Mouse (Mus musculus): Measurements from ENCODE around the gene Amotl2. TPM values are rescaled to one million over a fixed set of nuclear protein-coding genes. Genes with fewer than 3 reads are reported as not detected.

Gene Amotl2
- polyA plus RNA-seq, 1 experiment from 2014 or later, result 34.3 TPM

DNA sequence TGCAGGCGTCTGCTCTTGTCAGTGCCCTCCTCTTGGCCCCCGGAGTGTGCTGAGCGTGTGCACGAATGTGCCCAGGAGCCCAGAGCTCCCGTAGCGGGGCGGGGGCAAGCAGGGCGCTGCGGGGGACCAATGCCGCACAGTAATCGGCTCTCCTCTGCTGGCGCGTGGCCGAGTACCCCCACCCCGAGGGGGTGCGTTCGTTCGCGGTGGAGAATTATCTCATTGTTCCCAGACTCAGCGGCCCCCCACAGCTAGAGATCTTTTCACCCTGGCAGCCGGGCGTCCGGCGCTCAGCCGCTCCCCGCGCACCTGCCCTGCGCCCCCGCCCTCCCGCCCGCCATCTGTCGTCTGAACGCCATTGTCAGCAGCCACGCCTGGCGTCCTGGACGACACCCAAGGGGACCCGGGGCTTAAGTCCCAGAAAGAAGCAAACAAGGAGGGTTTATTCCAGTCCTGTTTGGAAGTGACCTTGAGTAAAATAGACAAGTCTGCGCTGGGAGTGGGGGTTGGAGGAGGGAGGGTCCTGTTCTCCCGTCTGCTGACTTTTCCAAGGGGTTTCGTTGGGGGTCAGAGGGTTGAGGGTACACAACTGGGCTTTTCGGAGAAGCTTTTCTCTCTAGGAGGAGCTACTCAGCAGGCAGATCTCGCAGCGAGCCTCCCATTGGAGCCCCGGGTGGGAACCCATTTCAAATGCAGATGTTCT is 26.4 kb upstream of the Amotl2 start:
- Histone ChIP-seq H3K9me3 (ENCODE audit: control insufficient read depth, low read length) (no peaks in the 10 kb centered on the region), H3K27ac (replicated peaks; ENCODE audit: low read depth, low read length) (no peak overlapping the region), H3K4me3 (ENCODE audit: low read depth, low read length) (peak overlapping the region; percentile 26), H3K9ac (ENCODE audit: low read length) (peak overlapping the region; percentile 38), H3K4me2 (ENCODE audit: low read depth, severe bottlenecking) (peak overlapping the region; percentile 74), H3K27me3 (ENCODE audit: control insufficient read depth, insufficient read depth, low read length) (peaks cover 17% of the 10 kb centered on the region), H3K4me1 (ENCODE audit: control insufficient read depth, insufficient read depth, low read length) (peaks cover 26% of the 10 kb centered on the region), H3K36me3 (ENCODE audit: control insufficient read depth, insufficient read depth, low read length) (no peaks in the 10 kb centered on the region)
- peak; percentile 68 for ATAC-seq (ENCODE audit: insufficient number of reproducible peaks, low FRiP score, low TSS enrichment, low read depth)
- under 1% methylated on average over 44 of the region's 44 CpGs for WGBS
- DNase-seq (ENCODE audit: low spot score), result peak; percentile 62

DNA sequence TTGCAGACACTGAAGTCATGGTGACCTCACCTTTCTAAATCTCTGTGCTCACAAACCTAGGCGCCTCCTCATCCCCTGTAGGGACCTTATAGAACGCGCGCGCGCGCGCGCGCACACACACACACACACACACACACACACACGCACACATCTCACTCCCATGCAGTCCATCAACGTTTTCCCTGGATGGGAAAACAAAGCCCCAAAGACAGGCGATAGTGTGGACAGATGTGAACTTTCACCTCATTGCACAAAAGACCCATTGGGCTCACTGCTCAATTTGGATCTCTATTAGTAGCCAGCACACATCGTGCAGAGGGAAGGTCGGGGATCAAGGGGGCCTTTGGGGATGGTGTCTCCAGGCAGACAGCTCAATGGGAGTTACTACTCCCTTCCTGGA is 25.6 kb upstream of the Amotl2 start:
- Histone ChIP-seq H3K9ac (ENCODE audit: low read length) (no peak overlapping the region; the same call in 1 of the 2 replicates), H3K27me3 (ENCODE audit: control insufficient read depth, insufficient read depth, low read length) (peaks cover 17% of the 10 kb centered on the region), H3K4me2 (ENCODE audit: low read depth, severe bottlenecking) (peak overlapping the region; percentile 74), H3K4me3 (ENCODE audit: low read depth, low read length) (peak overlapping the region; percentile 26; the same call in 1 of the 2 replicates), H3K9me3 (ENCODE audit: control insufficient read depth, low read length) (no peaks in the 10 kb centered on the region), H3K36me3 (ENCODE audit: control insufficient read depth, insufficient read depth, low read length) (no peaks in the 10 kb centered on the region), H3K4me1 (ENCODE audit: control insufficient read depth, insufficient read depth, low read length) (peaks cover 26% of the 10 kb centered on the region), H3K27ac (replicated peaks; ENCODE audit: low read depth, low read length) (no peak overlapping the region)
- WGBS, result 2% methylated on average over 15 of the region's 15 CpGs
- no peak for DNase-seq (ENCODE audit: low spot score)
- no peak for ATAC-seq (ENCODE audit: insufficient number of reproducible peaks, low FRiP score, low TSS enrichment, low read depth)

- Histone ChIP-seq H3K27ac (replicated peaks; ENCODE audit: low read depth, low read length) (peak overlapping the region; percentile 59; the same call in 1 of the 2 replicates), H3K9ac (ENCODE audit: low read length) (no peak overlapping the region), H3K4me2 (ENCODE audit: low read depth, severe bottlenecking) (no peak overlapping the region), H3K4me3 (ENCODE audit: low read depth, low read length) (no peak overlapping the region), H3K4me1 (ENCODE audit: control insufficient read depth, insufficient read depth, low read length) (peaks cover 25% of the 10 kb centered on the region), H3K36me3 (ENCODE audit: control insufficient read depth, insufficient read depth, low read length) (no peaks in the 10 kb centered on the region), H3K27me3 (ENCODE audit: control insufficient read depth, insufficient read depth, low read length) (peaks cover 17% of the 10 kb centered on the region), H3K9me3 (ENCODE audit: control insufficient read depth, low read length) (no peaks in the 10 kb centered on the region)
- ATAC-seq (ENCODE audit: insufficient number of reproducible peaks, low FRiP score, low TSS enrichment, low read depth), result peak; percentile 83
- peak; percentile 45 for DNase-seq (ENCODE audit: low spot score)
- 38% methylated on average over 9 of the region's 9 CpGs for WGBS
These were observed 23.7 kb upstream of the Amotl2 start for GRCm38 (mm10) chr9:102692564-102693475.

DNA sequence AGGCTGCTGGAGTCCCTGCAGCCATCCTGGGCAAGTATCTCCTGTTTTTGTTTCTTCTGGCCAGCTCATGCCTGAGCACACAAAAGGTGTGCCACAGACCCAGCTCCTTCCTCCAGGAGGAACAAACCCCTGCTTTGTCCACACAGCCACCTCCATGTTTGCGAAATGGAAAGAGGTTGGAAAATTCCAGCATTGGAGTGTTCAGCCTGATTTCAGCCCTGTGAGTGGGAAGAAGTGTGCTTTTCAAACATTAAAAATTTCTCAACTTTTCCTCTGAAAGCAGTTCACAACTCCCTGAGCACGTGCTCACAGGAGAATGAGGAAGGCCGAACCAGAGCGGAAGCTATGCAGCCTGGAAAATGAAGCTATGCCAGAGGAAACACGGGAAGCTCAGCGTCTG is 15.4 kb upstream of the Amotl2 start:
- H3K27ac ChIP-seq (replicated peaks; ENCODE audit: low read depth, low read length), result no peak overlapping the region

GRCm38 (mm10) chr9:102709504-102710135 is 6.9 kb upstream of the Amotl2 start:
- no peaks in the 10 kb centered on the region for H3K27me3 ChIP-seq (ENCODE audit: control insufficient read depth, insufficient read depth, low read length)
- H3K4me1 ChIP-seq (ENCODE audit: control insufficient read depth, insufficient read depth, low read length), result peaks cover 2% of the 10 kb centered on the region; the same call in 1 of the 2 replicates
- no peak overlapping the region for H3K9ac ChIP-seq (ENCODE audit: low read length)
- no peak for ATAC-seq (ENCODE audit: insufficient number of reproducible peaks, low FRiP score, low TSS enrichment, low read depth)
- no peak for DNase-seq (ENCODE audit: low spot score)
- H3K27ac ChIP-seq (replicated peaks; ENCODE audit: low read depth, low read length), result no peak overlapping the region
- no peak overlapping the region for H3K4me2 ChIP-seq (ENCODE audit: low read depth, severe bottlenecking)
- no peaks in the 10 kb centered on the region for H3K9me3 ChIP-seq (ENCODE audit: control insufficient read depth, low read length)
- 63% methylated on average over 15 of the region's 15 CpGs for WGBS
- H3K4me3 ChIP-seq (ENCODE audit: low read depth, low read length), result no peak overlapping the region
- H3K36me3 ChIP-seq (ENCODE audit: control insufficient read depth, insufficient read depth, low read length), result no peaks in the 10 kb centered on the region

More for the DNA sequence above, 15.4 kb upstream of the Amotl2 start:
- Histone ChIP-seq H3K27me3 (ENCODE audit: control insufficient read depth, insufficient read depth, low read length) (no peaks in the 10 kb centered on the region), H3K9ac (ENCODE audit: low read length) (no peak overlapping the region), H3K36me3 (ENCODE audit: control insufficient read depth, insufficient read depth, low read length) (no peaks in the 10 kb centered on the region), H3K4me3 (ENCODE audit: low read depth, low read length) (no peak overlapping the region), H3K4me1 (ENCODE audit: control insufficient read depth, insufficient read depth, low read length) (no peaks in the 10 kb centered on the region), H3K9me3 (ENCODE audit: control insufficient read depth, low read length) (no peaks in the 10 kb centered on the region), H3K4me2 (ENCODE audit: low read depth, severe bottlenecking) (no peak overlapping the region)
- no peak for DNase-seq (ENCODE audit: low spot score)
- 83% methylated on average over 6 of the region's 6 CpGs for WGBS
- ATAC-seq (ENCODE audit: insufficient number of reproducible peaks, low FRiP score, low TSS enrichment, low read depth), result no peak

DNA sequence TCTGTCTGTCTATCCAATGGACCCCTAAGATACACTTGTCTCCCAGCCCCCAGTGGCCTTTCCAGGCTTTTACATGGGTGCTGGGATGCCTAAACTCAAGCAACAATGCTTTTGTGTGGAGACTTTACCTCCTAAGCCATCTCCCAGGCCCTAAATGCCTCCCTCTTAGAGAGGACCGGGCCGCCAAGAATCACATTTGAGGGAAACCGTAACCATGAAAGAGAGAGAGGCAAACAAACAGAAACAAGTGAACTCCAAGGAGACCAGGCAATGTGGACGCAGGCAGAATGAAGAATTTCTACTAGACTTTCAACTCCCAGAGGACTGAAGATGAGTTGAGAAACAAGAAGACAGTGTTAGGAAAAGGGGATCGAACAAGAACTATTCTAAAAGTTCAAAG is 6.0 kb upstream of the Amotl2 start:
- H3K27me3 ChIP-seq (ENCODE audit: control insufficient read depth, insufficient read depth, low read length), result no peaks in the 10 kb centered on the region
- no peak for ATAC-seq (ENCODE audit: insufficient number of reproducible peaks, low FRiP score, low TSS enrichment, low read depth)
- 82% methylated on average over 5 of the region's 5 CpGs for WGBS
- H3K9me3 ChIP-seq (ENCODE audit: control insufficient read depth, low read length), result no peaks in the 10 kb centered on the region
- DNase-seq (ENCODE audit: low spot score), result no peak
- H3K4me2 ChIP-seq (ENCODE audit: low read depth, severe bottlenecking), result no peak overlapping the region
- no peak overlapping the region for H3K4me3 ChIP-seq (ENCODE audit: low read depth, low read length)
- peaks cover 11% of the 10 kb centered on the region for H3K4me1 ChIP-seq (ENCODE audit: control insufficient read depth, insufficient read depth, low read length)
- no peaks in the 10 kb centered on the region for H3K36me3 ChIP-seq (ENCODE audit: control insufficient read depth, insufficient read depth, low read length)
- H3K9ac ChIP-seq (ENCODE audit: low read length), result no peak overlapping the region
- no peak overlapping the region for H3K27ac ChIP-seq (replicated peaks; ENCODE audit: low read depth, low read length)

GRCm38 (mm10) chr9:102713797-102714196 is 2.7 kb upstream of the Amotl2 start:
- ATAC-seq (ENCODE audit: insufficient number of reproducible peaks, low FRiP score, low TSS enrichment, low read depth) (no peak), DNase-seq (ENCODE audit: low spot score) (peak; percentile 72)
- no peak overlapping the region for H3K27ac ChIP-seq (replicated peaks; ENCODE audit: low read depth, low read length)
- no peak overlapping the region for H3K4me3 ChIP-seq (ENCODE audit: low read depth, low read length)
- no peaks in the 10 kb centered on the region for H3K36me3 ChIP-seq (ENCODE audit: control insufficient read depth, insufficient read depth, low read length)
- H3K4me1 ChIP-seq (ENCODE audit: control insufficient read depth, insufficient read depth, low read length), result peaks cover 19% of the 10 kb centered on the region
- H3K9ac ChIP-seq (ENCODE audit: low read length), result no peak overlapping the region
- no peaks in the 10 kb centered on the region for H3K9me3 ChIP-seq (ENCODE audit: control insufficient read depth, low read length)
- no peaks in the 10 kb centered on the region for H3K27me3 ChIP-seq (ENCODE audit: control insufficient read depth, insufficient read depth, low read length)
- no peak overlapping the region for H3K4me2 ChIP-seq (ENCODE audit: low read depth, severe bottlenecking)
- 48% methylated on average over 2 of the region's 2 CpGs for WGBS

- Histone ChIP-seq H3K4me3 (ENCODE audit: low read depth, low read length) (no peak overlapping the region), H3K27ac (replicated peaks; ENCODE audit: low read depth, low read length) (0 out of 2 replicates have a peak overlapping the region, but pooled peaks have one; percentile 30), H3K36me3 (ENCODE audit: control insufficient read depth, insufficient read depth, low read length) (no peaks in the 10 kb centered on the region), H3K9ac (ENCODE audit: low read length) (no peak overlapping the region), H3K27me3 (ENCODE audit: control insufficient read depth, insufficient read depth, low read length) (no peaks in the 10 kb centered on the region), H3K4me1 (ENCODE audit: control insufficient read depth, insufficient read depth, low read length) (peaks cover 29% of the 10 kb centered on the region), H3K4me2 (ENCODE audit: low read depth, severe bottlenecking) (no peak overlapping the region; the same call in 1 of the 2 replicates), H3K9me3 (ENCODE audit: control insufficient read depth, low read length) (no peaks in the 10 kb centered on the region)
- peak; percentile 58 for DNase-seq (ENCODE audit: low spot score)
- 6% methylated on average over 7 of the region's 7 CpGs for WGBS
- no peak for ATAC-seq (ENCODE audit: insufficient number of reproducible peaks, low FRiP score, low TSS enrichment, low read depth)
These were observed 1.5 kb upstream of the Amotl2 start for GRCm38 (mm10) chr9:102714893-102715505.

Data from limb, embryonic 11.5 days (tissue).